Mouse (Mus musculus) activated CD4-positive, CD25-positive, alpha-beta regulatory T cell, adult 4 months (primary cell): ENCODE measurements at regions not wholly inside any gene's neighbourhood (a gene's known extent, or its start where the extent isn't known, plus 50 kb on each side); places are given as distances from the start of the nearest gene placed in this dataset.

Source experiments
- ATAC-seq: one replicate; pipeline ENCODE4 v1.8.0; 2017

DNA sequence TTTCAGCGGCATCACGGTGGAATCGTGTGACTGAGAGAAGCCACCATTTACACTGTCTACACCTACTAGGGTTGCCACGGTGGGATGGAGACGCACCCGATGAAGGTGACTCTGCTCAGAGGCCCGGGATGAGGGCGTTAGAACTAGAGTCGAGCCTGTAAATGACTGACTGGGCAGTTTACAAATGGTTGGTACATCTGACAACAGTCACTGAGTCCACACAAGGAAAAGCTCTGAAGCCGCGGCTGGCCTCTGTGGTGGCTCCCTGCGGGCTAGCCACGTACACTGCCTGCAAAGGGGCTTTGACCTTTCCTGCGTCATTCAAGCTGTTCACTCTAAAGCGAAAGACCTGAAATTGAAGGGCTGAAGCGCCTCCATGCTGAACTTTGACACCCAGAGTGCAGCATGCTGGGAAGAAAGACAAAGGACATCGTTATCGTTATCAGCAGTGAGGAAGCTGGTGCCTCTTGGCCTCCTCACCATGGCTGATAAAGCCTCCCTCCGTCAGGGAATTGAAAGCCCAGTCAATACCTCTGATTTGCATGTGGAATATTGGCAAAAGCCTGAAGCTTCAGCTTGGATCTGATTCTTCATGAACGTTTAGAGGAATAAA, 462.1 kb upstream of the Arglu1 start:
- ATAC-seq = no peak

DNA sequence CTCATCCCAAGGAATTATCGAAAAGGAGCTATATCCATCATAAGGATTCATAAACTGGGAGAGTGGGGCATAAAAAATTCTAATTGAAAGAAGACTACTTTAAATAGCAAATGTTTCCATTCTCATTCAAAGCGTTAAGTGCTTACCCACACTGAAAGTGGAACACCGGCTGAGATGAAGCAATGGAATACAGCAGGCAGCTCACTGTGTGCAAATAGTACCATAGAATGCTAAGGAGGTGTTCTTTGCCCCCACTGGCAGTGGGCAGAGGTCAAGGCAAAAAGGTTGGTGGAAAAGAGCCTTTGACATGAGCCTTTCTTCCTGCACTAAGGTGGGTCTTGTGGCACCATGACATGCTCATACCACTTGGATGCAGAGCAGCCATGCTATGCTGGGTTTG, 454.0 kb upstream of the Arglu1 start:
- ATAC-seq = no peak

- no peak for ATAC-seq
Observed at GRCm38 (mm10) chr8:9139781-9140180, 449.5 kb upstream of the Arglu1 start.

- no peak for ATAC-seq
Observed at GRCm38 (mm10) chr8:9139059-9139620, 448.8 kb upstream of the Arglu1 start.

GRCm38 (mm10) chr8:9133758-9134157, 443.4 kb upstream of the Arglu1 start:
- ATAC-seq = no peak

DNA sequence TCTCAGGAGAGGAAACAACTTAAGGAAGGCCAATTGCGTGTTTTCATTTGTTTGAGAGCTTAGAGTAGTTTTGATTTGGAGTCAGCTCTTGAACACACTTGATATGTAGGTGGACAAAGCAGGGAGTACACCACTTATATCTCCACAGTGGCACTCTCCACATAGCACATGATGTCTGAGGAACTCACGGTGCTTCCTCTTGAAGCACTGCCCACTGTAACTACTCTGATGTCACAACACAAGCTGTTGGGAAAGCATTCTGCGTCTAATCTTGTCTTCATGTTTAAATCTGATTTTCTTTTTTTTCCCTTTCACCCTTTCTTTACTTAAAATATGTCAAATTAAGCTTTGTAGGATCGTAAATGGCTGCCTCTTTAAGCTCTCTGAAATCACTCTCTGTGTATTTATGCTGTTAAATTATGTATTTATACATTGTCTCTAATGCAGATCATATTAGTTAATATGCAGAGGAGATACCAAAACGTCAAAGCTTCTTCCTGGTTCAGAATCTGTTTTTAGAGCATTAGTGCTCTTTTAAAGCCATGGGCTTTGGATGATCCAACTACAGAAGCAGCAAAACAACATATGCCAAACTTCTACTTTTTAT, 442.4 kb upstream of the Arglu1 start:
- ATAC-seq = no peak

DNA sequence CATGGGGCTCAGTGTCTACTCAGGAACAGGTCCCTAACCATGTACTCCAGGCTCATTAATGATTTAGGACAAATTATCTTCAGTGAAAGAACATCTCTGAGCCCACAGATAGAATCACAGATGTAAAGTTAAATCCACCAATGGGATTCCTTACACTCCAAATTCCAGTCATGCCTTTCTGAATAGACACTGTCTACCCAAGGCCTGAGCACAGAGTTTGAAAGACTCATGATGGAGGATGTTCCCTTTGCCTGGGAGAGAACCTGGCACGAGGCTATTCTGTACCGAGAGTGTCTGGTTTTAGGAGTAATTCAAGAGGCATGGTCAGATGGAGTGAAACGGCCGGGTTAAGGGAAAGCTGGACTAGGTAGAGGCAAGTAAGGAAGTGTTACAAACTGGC, 440.9 kb upstream of the Arglu1 start:
- ATAC-seq = no peak

GRCm38 (mm10) chr8:9124503-9124902, 434.2 kb upstream of the Arglu1 start:
- no peak for ATAC-seq

DNA sequence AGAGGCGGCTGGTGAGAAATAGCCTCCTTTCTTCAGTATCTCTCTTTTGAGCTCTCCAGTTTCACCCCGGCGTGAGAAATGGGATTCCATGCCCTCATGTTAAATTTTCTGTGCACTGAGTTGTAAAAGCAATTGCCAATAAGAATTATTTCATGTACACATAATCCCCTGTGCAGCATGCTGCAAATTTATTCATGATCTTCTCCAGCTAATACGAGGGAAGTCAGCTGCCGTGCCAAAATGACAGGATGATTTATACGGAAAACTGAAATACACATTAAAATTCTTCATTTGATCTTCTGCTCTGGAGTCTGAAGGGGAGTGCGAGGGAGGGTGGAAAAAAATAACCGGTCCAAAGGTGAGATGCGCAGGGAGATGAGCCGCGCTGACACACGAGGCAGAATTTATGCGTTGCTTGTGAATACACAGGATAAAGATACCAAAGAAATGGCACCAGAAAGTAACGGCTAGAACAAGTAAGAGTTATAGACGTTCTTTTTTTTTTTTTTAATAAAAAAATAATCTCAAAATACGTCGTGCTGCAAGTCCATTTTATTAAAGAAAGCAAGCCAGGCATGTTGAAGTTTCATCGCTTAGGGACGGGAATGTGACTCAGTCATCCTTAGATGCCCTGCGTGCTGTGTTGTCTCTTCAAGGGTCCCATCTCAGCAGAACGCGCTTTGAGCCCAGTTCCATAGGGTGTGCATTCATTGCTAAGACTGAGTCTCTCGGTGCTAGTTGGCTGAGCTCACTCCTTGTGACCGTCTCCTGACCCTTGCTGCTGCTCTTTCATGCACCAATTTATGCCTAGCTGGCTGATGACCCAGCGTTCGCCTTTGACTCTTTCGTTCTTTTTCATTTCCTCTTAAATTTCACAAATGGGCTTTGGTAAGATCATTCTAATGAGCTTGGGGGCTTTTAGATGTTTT, 427.8 kb upstream of the Arglu1 start:
- ATAC-seq = no peak

GRCm38 (mm10) chr8:9095980-9096379, 405.7 kb upstream of the Arglu1 start:
- ATAC-seq = no peak

GRCm38 (mm10) chr8:9094002-9094401, 403.7 kb upstream of the Arglu1 start:
- ATAC-seq = no peak

GRCm38 (mm10) chr8:9093356-9093755, 403.0 kb upstream of the Arglu1 start:
- ATAC-seq = no peak

DNA sequence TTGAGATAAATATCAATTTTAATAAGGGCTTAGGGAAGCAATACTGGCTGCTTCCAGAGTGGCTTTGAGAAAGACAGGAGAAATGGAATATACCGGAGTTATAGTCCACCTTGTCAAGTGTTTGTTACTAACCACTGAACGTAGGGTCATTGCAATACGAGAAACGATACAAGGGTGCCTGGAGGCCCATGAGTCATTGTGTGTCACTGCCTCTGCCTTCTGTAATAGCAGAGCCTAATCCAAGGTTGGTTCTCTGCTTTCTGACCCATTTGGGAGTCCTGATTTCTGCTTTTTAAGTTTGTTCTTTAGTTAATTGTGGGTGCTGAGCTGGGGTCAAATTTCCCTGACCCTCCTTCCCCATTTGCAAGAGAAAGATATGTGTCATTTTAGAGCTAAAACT, 382.4 kb upstream of the Arglu1 start:
- ATAC-seq = no peak

DNA sequence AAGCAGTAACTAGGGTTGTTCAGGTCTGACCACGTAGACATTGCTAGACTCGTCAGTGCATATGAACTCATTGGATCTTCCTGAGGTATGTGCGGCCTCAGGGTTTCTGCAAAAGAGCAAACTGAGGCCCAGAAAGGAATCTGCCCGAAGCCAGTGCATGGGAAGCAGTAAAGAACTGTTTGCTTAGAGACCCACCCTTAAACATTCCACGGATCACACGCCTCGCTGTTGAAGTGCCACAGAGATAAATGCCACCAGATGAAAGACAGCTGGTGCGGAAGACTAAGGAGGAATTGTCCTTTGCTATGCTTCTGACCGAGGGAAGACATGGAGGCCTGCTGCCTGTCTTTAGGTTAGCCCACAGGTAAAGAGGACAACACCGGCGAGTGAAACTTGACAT, 382.0 kb upstream of the Arglu1 start:
- ATAC-seq = no peak

- no peak for ATAC-seq
Observed at GRCm38 (mm10) chr8:9070953-9071352, 380.6 kb upstream of the Arglu1 start.

GRCm38 (mm10) chr8:9069845-9070244, 379.5 kb upstream of the Arglu1 start:
- ATAC-seq = no peak

GRCm38 (mm10) chr8:9067731-9068130, 377.4 kb upstream of the Arglu1 start:
- no peak for ATAC-seq

- ATAC-seq = no peak
Observed at GRCm38 (mm10) chr8:9060166-9060565, 369.8 kb upstream of the Arglu1 start.

DNA sequence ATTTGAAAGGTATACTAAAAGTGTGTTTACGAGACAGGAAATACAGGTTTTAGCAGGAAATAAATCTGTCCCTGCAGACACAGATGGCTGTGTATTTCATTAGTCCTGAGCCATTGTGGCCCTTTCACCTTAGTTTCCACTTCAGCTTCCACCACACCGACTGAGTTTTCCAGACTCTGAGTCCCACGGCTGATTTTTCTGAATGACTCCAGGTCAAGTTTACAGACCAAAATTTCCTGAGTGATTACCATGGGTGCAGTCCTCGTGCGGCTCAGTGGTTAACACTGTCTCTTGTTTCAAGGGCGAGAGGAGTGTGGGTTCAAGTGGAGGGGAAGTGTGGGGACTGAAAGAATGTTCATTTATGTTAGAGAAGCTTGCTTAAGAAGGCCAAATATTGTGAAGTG, 365.1 kb upstream of the Arglu1 start:
- ATAC-seq = no peak

GRCm38 (mm10) chr8:9054801-9055200, 364.5 kb upstream of the Arglu1 start:
- no peak for ATAC-seq

- ATAC-seq = no peak
Observed at GRCm38 (mm10) chr8:9051699-9052098, 361.4 kb upstream of the Arglu1 start.

DNA sequence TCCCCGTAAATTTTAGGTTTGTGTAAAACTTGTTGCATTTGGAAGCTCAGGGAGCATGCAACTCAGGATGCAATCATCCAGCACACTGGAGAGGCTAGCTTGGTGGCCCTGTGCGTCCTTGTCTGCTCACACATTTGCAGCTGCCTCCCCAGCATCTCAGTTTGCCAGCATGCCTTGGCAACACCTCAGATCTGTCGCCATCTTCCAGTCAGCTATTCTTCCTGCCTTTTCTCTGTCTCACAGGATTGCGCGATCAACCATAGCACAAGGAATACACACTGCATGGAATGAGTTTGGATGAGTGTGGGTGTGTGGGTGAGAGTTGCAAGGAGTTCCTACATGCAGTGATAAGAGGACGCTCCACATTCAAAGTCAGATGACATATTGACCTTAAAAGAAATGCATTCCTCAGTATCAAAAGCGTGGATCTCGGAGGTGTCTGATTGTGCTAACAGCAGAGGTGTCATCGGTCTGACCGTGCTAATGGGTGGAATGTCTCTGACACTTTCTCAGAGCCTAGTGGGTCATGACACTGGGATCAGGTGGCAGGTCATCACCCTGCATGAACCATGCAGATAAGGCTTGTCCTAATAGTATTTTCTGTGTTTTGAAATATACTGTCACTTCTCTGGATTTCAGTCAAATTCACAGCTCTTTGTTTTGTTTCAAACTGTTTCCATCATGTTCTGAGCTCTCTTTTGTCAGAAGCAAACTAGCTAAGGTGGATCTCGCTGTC, 360.6 kb upstream of the Arglu1 start:
- no peak for ATAC-seq

DNA sequence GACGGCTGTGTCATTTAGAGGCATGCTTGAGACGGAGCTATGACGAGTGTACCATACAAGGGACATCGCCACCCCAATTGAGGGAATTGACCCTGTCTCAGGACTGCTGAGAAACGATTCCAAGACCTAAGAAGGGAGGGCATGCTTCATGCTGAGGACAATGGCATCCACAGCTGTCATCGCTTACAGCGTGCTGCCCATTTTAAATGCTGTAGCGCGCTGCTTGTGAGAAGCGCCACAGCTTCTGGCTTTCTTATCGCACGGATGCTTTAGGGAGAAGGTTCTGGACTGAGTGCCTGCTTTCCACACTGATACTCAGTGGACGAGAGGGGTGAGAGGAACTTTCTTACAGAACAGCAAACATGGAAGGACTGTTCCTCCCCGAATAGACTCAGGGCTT, 357.8 kb upstream of the Arglu1 start:
- ATAC-seq = no peak
